Mouse (Mus musculus) thymus, adult 2 months (tissue): ENCODE results near the gene Rps19bp1. TPM values are rescaled to one million over a fixed set of nuclear protein-coding genes. Genes with fewer than 3 reads are reported as not detected.

Experiments
- DNase-seq: peaks from one replicate; pipeline ENCODE4 v3.0.0; 2021
- H3K27ac ChIP-seq: fragments of 200-500 bp; 2 replicates; pipeline ENCODE4 v1.5.1; 2012; ENCODE audit warnings: low read length, control low read depth; ENCODE audit not compliant: control insufficient read depth, insufficient read depth
- H3K27me3 ChIP-seq: fragments of 200-500 bp; 2 replicates; pipeline ENCODE4 v1.6.1; 2012; ENCODE audit warnings: mild to moderate bottlenecking, low read length, moderate library complexity, mixed read lengths; ENCODE audit not compliant: control insufficient read depth, insufficient read depth
- H3K36me3 ChIP-seq: fragments of 200-500 bp; 2 replicates; pipeline ENCODE4 v1.6.1; 2012; ENCODE audit warnings: mild to moderate bottlenecking, low read length, moderate library complexity; ENCODE audit not compliant: control insufficient read depth, insufficient read depth
- H3K4me1 ChIP-seq: fragments of 200-500 bp; replicated peaks from 2 replicates; pipeline ENCODE4 v1.6.1; 2012; ENCODE audit warnings: low read length; ENCODE audit not compliant: control insufficient read depth, insufficient read depth
- H3K4me3 ChIP-seq: fragments of 200-500 bp; 2 replicates; pipeline ENCODE4 v1.5.1; 2012; ENCODE audit warnings: mild to moderate bottlenecking, low read length, control low read depth, moderate library complexity; ENCODE audit not compliant: control insufficient read depth, insufficient read depth
- CTCF ChIP-seq: fragments of 200-500 bp; IDR thresholded peaks from 2 replicates; pipeline ENCODE4 v1.5.1; 2012; ENCODE audit warnings: mild to moderate bottlenecking, control low read depth, low read length, moderate library complexity, borderline replicate concordance; ENCODE audit not compliant: control insufficient read depth, poor library complexity, insufficient read depth; ENCODE audit errors: extremely low read depth
- POLR2A ChIP-seq: fragments of 200-500 bp; IDR thresholded peaks from 2 replicates; pipeline ENCODE4 v1.6.1; 2012; ENCODE audit warnings: mild to moderate bottlenecking, low read length, control low read depth, moderate library complexity; ENCODE audit not compliant: control insufficient read depth, poor library complexity, insufficient read depth; ENCODE audit errors: extremely low read depth
- WGBS: fragments of 180-500 bp; shearing (Covaris S2); methylation state at CpG from one replicate; pipeline ENCODE4 v1.1.7; 2018; 5-methylcytosine and 5-hydroxymethylcytosine counted together
- polyA plus RNA-seq: library from polyadenylated mRNA; depleted of rRNA; stranded (reverse); fragments of >200 nt; gene quantifications from 2 replicates; pipeline ENCODE4 v1.2.3, GENCODE M21; 2012

The Rps19bp1 gene
- polyA plus RNA-seq, 1 experiment: 22.5 TPM

- WGBS: 76% methylated on average over 8 of the region's 8 CpGs
- no peaks in the 10 kb centered on the region for H3K27me3 ChIP-seq
- H3K36me3 ChIP-seq: no peaks in the 10 kb centered on the region
- TF ChIP-seq POLR2A: no peak
- TF ChIP-seq CTCF: no peak
- peaks cover 14% of the 10 kb centered on the region for H3K4me1 ChIP-seq
- no peak overlapping the region for H3K27ac ChIP-seq
- H3K4me3 ChIP-seq: no peak overlapping the region
- no peak for DNase-seq
These were observed 43.1 kb downstream of the Rps19bp1 start for GRCm38 (mm10) chr15:80221031-80221430.

DNA sequence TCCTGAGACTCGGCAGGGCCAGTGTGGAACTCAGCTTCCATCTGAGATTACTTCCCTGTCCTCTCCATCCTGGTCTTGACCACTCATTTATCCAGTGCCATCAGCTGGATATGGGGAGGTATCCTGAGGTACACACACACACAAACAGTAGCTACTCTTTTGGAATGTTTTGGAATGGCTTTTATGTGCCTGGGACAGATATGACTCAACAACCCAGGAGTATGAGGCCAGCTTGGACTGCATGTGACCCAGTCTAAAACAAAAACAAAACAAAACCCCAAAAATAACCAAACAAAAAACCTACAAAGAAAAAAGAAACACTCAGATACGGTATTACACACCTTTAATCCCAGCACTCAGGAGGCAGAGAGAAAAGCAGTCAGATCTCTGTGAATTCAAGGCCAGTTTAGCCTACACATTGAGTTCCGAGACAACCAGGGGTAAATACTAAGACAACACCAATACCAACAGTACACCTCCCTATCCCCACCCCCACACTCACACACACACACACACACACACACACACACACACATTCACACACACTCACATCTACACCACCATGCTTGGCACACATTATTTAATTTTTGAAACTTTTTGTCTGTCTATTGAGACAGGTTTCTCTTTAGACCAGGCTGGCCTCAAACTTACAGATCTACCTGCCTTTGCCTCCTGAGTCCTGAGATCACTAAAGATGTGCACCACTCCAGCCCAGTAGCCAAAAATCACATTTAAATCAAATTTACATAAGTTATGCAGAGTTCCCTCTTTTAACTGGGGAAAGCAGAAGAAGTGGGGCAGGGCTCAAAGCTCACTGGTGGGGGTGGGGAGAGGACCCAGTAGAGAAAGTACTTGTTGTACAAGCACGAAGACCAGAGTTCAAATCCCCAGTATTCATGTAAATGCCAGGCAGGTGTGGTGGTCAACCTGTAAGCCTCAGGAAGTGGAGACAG, 44.1 kb downstream of the Rps19bp1 start:
- H3K27me3 ChIP-seq: no peaks in the 10 kb centered on the region
- H3K36me3 ChIP-seq: no peaks in the 10 kb centered on the region
- no peak for TF ChIP-seq CTCF
- no peak for TF ChIP-seq POLR2A
- 65% methylated on average over 4 of the region's 4 CpGs for WGBS
- DNase-seq: no peak
- no peak overlapping the region for H3K27ac ChIP-seq
- H3K4me1 ChIP-seq: peaks cover 14% of the 10 kb centered on the region
- 0 out of 2 replicates have a peak overlapping the region, but pooled peaks have one; percentile 10 for H3K4me3 ChIP-seq

DNA sequence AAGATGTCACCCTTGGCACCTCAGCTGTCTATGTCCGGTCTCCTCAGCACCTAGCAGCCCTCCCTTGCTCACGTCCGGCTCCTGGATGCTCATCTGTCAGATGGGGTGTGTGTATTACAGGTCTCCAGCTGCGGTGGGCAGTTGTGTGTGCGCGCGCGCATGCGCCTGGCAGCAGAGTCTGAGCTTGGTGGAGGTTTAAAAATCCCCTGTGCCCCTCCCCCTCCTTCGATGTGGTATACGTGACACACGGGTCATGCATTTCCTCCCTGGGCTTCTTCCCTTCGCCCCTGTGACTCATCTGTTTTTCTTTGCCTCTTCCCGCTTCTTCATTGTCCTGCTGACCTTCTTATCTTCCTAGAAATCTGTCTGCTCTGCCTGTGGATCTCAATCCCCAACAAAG, 44.9 kb downstream of the Rps19bp1 start:
- Histone ChIP-seq H3K4me1 (peaks cover 14% of the 10 kb centered on the region), H3K27me3 (no peaks in the 10 kb centered on the region), H3K36me3 (no peaks in the 10 kb centered on the region), H3K4me3 (peak overlapping the region; percentile 30), H3K27ac (no peak overlapping the region)
- WGBS: 8% methylated on average over 14 of the region's 14 CpGs
- TF ChIP-seq CTCF: 0 out of 2 replicates have a peak, but pooled peaks have one; percentile 13
- no peak for TF ChIP-seq POLR2A
- peak; percentile 59 for DNase-seq

GRCm38 (mm10) chr15:80217476-80217875, 46.6 kb downstream of the Rps19bp1 start:
- Histone ChIP-seq H3K27me3 (no peaks in the 10 kb centered on the region), H3K27ac (no peak overlapping the region), H3K36me3 (no peaks in the 10 kb centered on the region), H3K4me3 (no peak overlapping the region), H3K4me1 (peaks cover 14% of the 10 kb centered on the region)
- TF ChIP-seq CTCF (no peak), POLR2A (no peak)
- no peak for DNase-seq
- 94% methylated on average over 10 of the region's 10 CpGs for WGBS

GRCm38 (mm10) chr15:80216480-80216820, 47.7 kb downstream of the Rps19bp1 start:
- TF ChIP-seq CTCF (no peak), POLR2A (no peak)
- H3K36me3 ChIP-seq: no peaks in the 10 kb centered on the region
- DNase-seq: no peak
- peaks cover 14% of the 10 kb centered on the region for H3K4me1 ChIP-seq
- no peaks in the 10 kb centered on the region for H3K27me3 ChIP-seq
- H3K27ac ChIP-seq: no peak overlapping the region
- WGBS: 8% methylated on average over 9 of the region's 9 CpGs
- no peak overlapping the region for H3K4me3 ChIP-seq

GRCm38 (mm10) chr15:80215716-80216479, 48.2 kb downstream of the Rps19bp1 start:
- 0 out of 2 replicates have a peak, but pooled peaks have one; percentile 32 for TF ChIP-seq CTCF
- no peak for TF ChIP-seq POLR2A
- Histone ChIP-seq H3K4me1 (peaks cover 14% of the 10 kb centered on the region), H3K4me3 (no peak overlapping the region), H3K36me3 (no peaks in the 10 kb centered on the region), H3K27me3 (no peaks in the 10 kb centered on the region), H3K27ac (no peak overlapping the region)
- peak; percentile 60 for DNase-seq
- WGBS: 21% methylated on average over 10 of the region's 10 CpGs
